Mouse (Mus musculus): ENCODE data around the gene Adgrf5.

- no peak for TF ChIP-seq CTCF (IDR thresholded peaks at IDR 0.05)
- TF ChIP-seq EP300 (IDR thresholded peaks at IDR 0.05) = no peak
Measured at GRCm38 (mm10) chr17:43500513-43500912, 140.3 kb downstream of the Adgrf5 start.
